Mouse (Mus musculus) ES-Bruce4 (cell line): Measurements from ENCODE around the gene 1810024B03Rik. TPM values are rescaled to one million over a fixed set of nuclear protein-coding genes. Genes with fewer than 3 reads are reported as not detected.
A peak's percentile ranks its signal among the peaks of the same experiment; 100 is the strongest.
"Not testable (repeated sequence)": the region's sequence is repeated elsewhere in the genome, so short reads cannot be mapped to it uniquely, and the experiment has no call there.

Experiments used
- H3K27ac ChIP-seq: 2 replicates; pipeline ENCODE4 v1.5.1; 2012; ENCODE audit warnings: low read length, inconsistent platforms; ENCODE audit not compliant: insufficient read depth
- H3K27me3 ChIP-seq: 2 replicates; pipeline ENCODE4 v1.6.1; 2012; ENCODE audit warnings: mild to moderate bottlenecking, low read length, inconsistent platforms; ENCODE audit not compliant: control insufficient read depth, poor library complexity, insufficient read depth, severe bottlenecking
- H3K36me3 ChIP-seq: 2 replicates; pipeline ENCODE4 v1.6.1; 2012; ENCODE audit warnings: inconsistent platforms, mild to moderate bottlenecking, low read length, moderate library complexity; ENCODE audit not compliant: control insufficient read depth, poor library complexity, insufficient read depth, severe bottlenecking
- H3K4me1 ChIP-seq: one replicate; pipeline ENCODE4 v1.8.1; 2011; ENCODE audit warnings: low read length; ENCODE audit not compliant: control insufficient read depth, insufficient read depth
- H3K4me3 ChIP-seq: 2 replicates; pipeline ENCODE4 v1.5.1; 2011; ENCODE audit warnings: low read depth, mild to moderate bottlenecking, low read length
- H3K9ac ChIP-seq: 2 replicates; pipeline ENCODE4 v1.6.1; 2012; ENCODE audit warnings: low read depth, mild to moderate bottlenecking, inconsistent platforms; ENCODE audit not compliant: poor library complexity, severe bottlenecking
- H3K9me3 ChIP-seq: replicated peaks from 2 replicates; pipeline ENCODE4 v1.6.1; 2012; ENCODE audit warnings: mild to moderate bottlenecking, low read length, inconsistent platforms; ENCODE audit not compliant: control insufficient read depth, poor library complexity, insufficient read depth, severe bottlenecking
- CTCF ChIP-seq: IDR thresholded peaks from one replicate; pipeline ENCODE4 v1.8.1; 2011; ENCODE audit warnings: low read depth, low read length
- EP300 ChIP-seq: IDR thresholded peaks from 2 replicates; pipeline ENCODE4 v1.6.1; 2011; ENCODE audit warnings: low read depth, low read length; ENCODE audit not compliant: insufficient read depth
- POLR2A ChIP-seq: IDR thresholded peaks from one replicate; pipeline ENCODE4 v1.8.1; 2011; ENCODE audit warnings: low read length; ENCODE audit not compliant: insufficient read depth
- polyA plus RNA-seq: library from polyadenylated mRNA; stranded (reverse); fragments of >200 nt; gene quantifications from 2 replicates; pipeline ENCODE4 v1.2.4, GENCODE M21; 2011; ENCODE audit warnings: low read depth; ENCODE audit not compliant: missing spikeins, insufficient read depth, insufficient read length

1810024B03Rik gene
- polyA plus RNA-seq, 1 experiment, result 2.4 TPM

- Histone ChIP-seq H3K9ac (no peak overlapping the region), H3K36me3 (peaks cover 70% of the 10 kb centered on the region), H3K4me3 (no peak overlapping the region), H3K27ac (no peak overlapping the region), H3K9me3 (no peaks in the 10 kb centered on the region), H3K27me3 (no peaks in the 10 kb centered on the region), H3K4me1 (no peaks in the 10 kb centered on the region)
- no peak for TF ChIP-seq POLR2A
- no peak for TF ChIP-seq EP300
- no peak for TF ChIP-seq CTCF
These were observed 30.0 kb upstream of the 1810024B03Rik start for GRCm38 (mm10) chr2:127237897-127238610.

DNA sequence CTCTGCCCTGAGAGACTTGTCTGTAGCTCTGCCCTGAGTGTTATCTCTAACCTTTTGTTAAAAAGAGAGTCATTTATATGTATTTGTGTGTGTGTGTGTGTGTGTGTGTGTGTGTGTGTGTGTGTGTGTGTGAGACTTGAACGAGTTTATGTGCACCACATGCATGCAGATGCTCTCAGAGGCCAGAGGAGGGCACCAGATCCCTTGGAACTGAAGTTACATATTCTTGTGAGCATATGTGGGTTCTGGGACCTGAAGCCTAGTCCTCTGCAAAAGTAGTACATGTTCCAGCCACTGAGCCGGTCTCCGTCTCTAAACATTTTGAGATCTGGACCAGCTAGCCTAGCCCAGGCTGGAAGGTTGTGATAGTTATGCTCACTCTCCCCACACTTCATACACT, 17.2 kb upstream of the 1810024B03Rik start:
- Histone ChIP-seq H3K9me3 (peaks cover 11% of the 10 kb centered on the region), H3K4me3 (no peak overlapping the region), H3K9ac (no peak overlapping the region), H3K36me3 (peaks cover 88% of the 10 kb centered on the region), H3K27ac (no peak overlapping the region), H3K27me3 (no peaks in the 10 kb centered on the region), H3K4me1 (no peaks in the 10 kb centered on the region)
- TF ChIP-seq EP300 (no peak), CTCF (no peak), POLR2A (no peak)

- H3K36me3 ChIP-seq, result peaks cover 86% of the 10 kb centered on the region
- H3K4me3 ChIP-seq, result no peak overlapping the region
- no peak overlapping the region for H3K9ac ChIP-seq
- H3K4me1 ChIP-seq, result no peaks in the 10 kb centered on the region
- no peaks in the 10 kb centered on the region for H3K9me3 ChIP-seq
- H3K27me3 ChIP-seq, result no peaks in the 10 kb centered on the region
- no peak overlapping the region for H3K27ac ChIP-seq
- TF ChIP-seq POLR2A (no peak), CTCF (no peak), EP300 (no peak)
These were observed 9.7 kb upstream of the 1810024B03Rik start for GRCm38 (mm10) chr2:127217746-127218145.

DNA sequence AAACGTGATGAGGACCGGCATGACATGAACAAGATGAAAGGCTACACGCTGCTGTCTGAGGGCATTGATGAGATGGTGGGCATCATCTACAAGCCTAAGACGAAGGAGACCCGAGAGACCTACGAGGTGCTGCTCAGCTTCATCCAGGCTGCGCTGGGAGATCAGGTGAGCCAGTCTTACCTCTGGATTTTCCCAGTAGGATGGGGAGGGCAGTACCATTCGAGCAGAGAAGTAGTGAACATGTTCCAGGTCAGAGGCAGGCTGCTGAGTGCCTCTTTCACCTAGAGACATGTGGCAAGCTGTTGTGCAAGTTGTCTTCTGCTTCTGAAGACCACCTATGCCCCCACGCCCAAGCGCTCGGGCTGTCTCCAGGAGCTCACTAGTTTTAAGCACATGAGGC, 2.6 kb upstream of the 1810024B03Rik start:
- H3K36me3 ChIP-seq, result peaks cover 49% of the 10 kb centered on the region
- H3K27me3 ChIP-seq, result no peaks in the 10 kb centered on the region
- no peaks in the 10 kb centered on the region for H3K4me1 ChIP-seq
- no peak overlapping the region for H3K27ac ChIP-seq
- H3K4me3 ChIP-seq, result no peak overlapping the region
- no peaks in the 10 kb centered on the region for H3K9me3 ChIP-seq
- TF ChIP-seq CTCF (no peak), POLR2A (no peak), EP300 (no peak)
- H3K9ac ChIP-seq, result no peak overlapping the region

GRCm38 (mm10) chr2:127208452-127208769, 331 bp upstream of the 1810024B03Rik start:
- Histone ChIP-seq H3K36me3 (peaks cover 29% of the 10 kb centered on the region), H3K27me3 (no peaks in the 10 kb centered on the region), H3K4me1 (no peaks in the 10 kb centered on the region), H3K27ac (peak overlapping the region; percentile 12; the same call in 1 of the 2 replicates), H3K4me3 (peak overlapping the region; percentile 78), H3K9me3 (no peaks in the 10 kb centered on the region), H3K9ac (peak overlapping the region; percentile 83)
- TF ChIP-seq CTCF (no peak), POLR2A (no peak), EP300 (no peak)

DNA sequence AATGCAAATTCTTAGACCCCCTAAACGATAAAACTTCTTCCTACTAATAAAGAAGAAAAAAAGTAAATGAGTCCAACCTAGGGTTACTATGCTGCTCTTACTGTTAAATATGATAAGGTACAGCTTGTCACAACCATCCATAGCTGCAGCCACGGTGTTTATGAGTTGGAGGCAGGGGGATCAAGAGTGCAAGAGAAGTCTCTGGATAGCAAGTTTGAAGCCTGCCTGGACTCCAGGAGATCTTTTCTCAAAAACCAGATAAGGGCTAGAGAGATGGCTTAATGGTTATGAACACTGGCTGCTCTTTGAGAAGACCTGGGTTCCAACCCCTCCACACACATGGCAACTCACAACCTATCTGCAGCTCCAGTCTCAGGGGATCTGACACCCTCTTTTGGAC, 1.2 kb downstream of the 1810024B03Rik start:
- H3K9me3 ChIP-seq, result no peaks in the 10 kb centered on the region
- TF ChIP-seq EP300 (no peak), CTCF (no peak), POLR2A (no peak)
- H3K27ac ChIP-seq, result no peak overlapping the region
- H3K27me3 ChIP-seq, result no peaks in the 10 kb centered on the region
- no peaks in the 10 kb centered on the region for H3K4me1 ChIP-seq
- no peak overlapping the region for H3K4me3 ChIP-seq
- no peak overlapping the region for H3K9ac ChIP-seq
- H3K36me3 ChIP-seq, result peaks cover 18% of the 10 kb centered on the region

GRCm38 (mm10) chr2:127205936-127206335, 2.1 kb downstream of the 1810024B03Rik start:
- not testable (repeated sequence) for H3K27ac ChIP-seq, H3K36me3 ChIP-seq, H3K4me1 ChIP-seq, H3K9ac ChIP-seq, H3K27me3 ChIP-seq, H3K9me3 ChIP-seq, H3K4me3 ChIP-seq
